Mouse (Mus musculus): Measurements from ENCODE around the gene Acsl6. TPM values are rescaled to one million over a fixed set of nuclear protein-coding genes. Genes with fewer than 3 reads are reported as not detected.
"Not testable (repeated sequence)": the region's sequence is repeated elsewhere in the genome, so short reads cannot be mapped to it uniquely, and the experiment has no call there.

The Acsl6 gene
- polyA plus RNA-seq, 1 experiment from 2014 or later, result 11.3 TPM

GRCm38 (mm10) chr11:54354595-54355563 is 51.3 kb downstream of the Acsl6 start:
- Histone ChIP-seq H3K27me3 (ENCODE audit: poor library complexity, severe bottlenecking) (peaks cover 15% of the 10 kb centered on the region), H3K36me3 (replicated peaks) (peaks cover 4% of the 10 kb centered on the region; the same call in 1 of the 2 replicates), H3K4me3 (no peak overlapping the region), H3K9me3 (0 out of 2 replicates have a peak, but pooled peaks cover 4% of the 10 kb centered on the region), H3K27ac (no peak overlapping the region), H3K4me1 (peaks cover 33% of the 10 kb centered on the region)
- 53% methylated on average over 15 of the region's 15 CpGs for WGBS
- peak; percentile 64 for DNase-seq (ENCODE audit: extremely low spot score, low spot score)

GRCm38 (mm10) chr11:54355564-54355955 is 52.0 kb downstream of the Acsl6 start:
- peaks cover 4% of the 10 kb centered on the region; the same call in 1 of the 2 replicates for H3K36me3 ChIP-seq (replicated peaks)
- no peak for DNase-seq (ENCODE audit: extremely low spot score, low spot score)
- WGBS, result 77% methylated on average over 7 of the region's 7 CpGs
- H3K4me3 ChIP-seq, result no peak overlapping the region
- 0 out of 2 replicates have a peak, but pooled peaks cover 4% of the 10 kb centered on the region for H3K9me3 ChIP-seq
- H3K27ac ChIP-seq, result no peak overlapping the region
- peaks cover 33% of the 10 kb centered on the region for H3K4me1 ChIP-seq
- H3K27me3 ChIP-seq (ENCODE audit: poor library complexity, severe bottlenecking), result peaks cover 8% of the 10 kb centered on the region

- no peak for DNase-seq (ENCODE audit: extremely low spot score, low spot score)
- Histone ChIP-seq H3K4me1 (peaks cover 33% of the 10 kb centered on the region), H3K36me3 (replicated peaks) (peaks cover 6% of the 10 kb centered on the region), H3K9me3 (0 out of 2 replicates have a peak, but pooled peaks cover 4% of the 10 kb centered on the region), H3K4me3 (no peak overlapping the region), H3K27me3 (ENCODE audit: poor library complexity, severe bottlenecking) (peaks cover 4% of the 10 kb centered on the region; the same call in 1 of the 2 replicates), H3K27ac (no peak overlapping the region)
- WGBS, result 61% methylated on average over 4 of the region's 4 CpGs
Observed at GRCm38 (mm10) chr11:54356676-54357075, 53.1 kb downstream of the Acsl6 start.

GRCm38 (mm10) chr11:54372553-54372952 is 69.0 kb downstream of the Acsl6 start:
- Histone ChIP-seq H3K27me3 (ENCODE audit: poor library complexity, severe bottlenecking) (no peaks in the 10 kb centered on the region), H3K4me1 (no peaks in the 10 kb centered on the region), H3K9me3 (no peaks in the 10 kb centered on the region), H3K27ac (no peak overlapping the region), H3K4me3 (no peak overlapping the region), H3K36me3 (replicated peaks) (no peaks in the 10 kb centered on the region)
- no peak for DNase-seq (ENCODE audit: extremely low spot score, low spot score)

- no peaks in the 10 kb centered on the region for H3K9me3 ChIP-seq
- no peak overlapping the region for H3K4me3 ChIP-seq
- no peaks in the 10 kb centered on the region for H3K4me1 ChIP-seq
- WGBS, result 78% methylated on average over 8 of the region's 8 CpGs
- H3K27me3 ChIP-seq (ENCODE audit: poor library complexity, severe bottlenecking), result no peaks in the 10 kb centered on the region
- H3K27ac ChIP-seq, result no peak overlapping the region
- H3K36me3 ChIP-seq (replicated peaks), result no peaks in the 10 kb centered on the region
- no peak for DNase-seq (ENCODE audit: extremely low spot score, low spot score)
Observed at GRCm38 (mm10) chr11:54390386-54390785, 86.8 kb downstream of the Acsl6 start.

- Histone ChIP-seq H3K36me3 (replicated peaks) (no peaks in the 10 kb centered on the region), H3K4me3 (no peak overlapping the region), H3K9me3 (no peaks in the 10 kb centered on the region), H3K27ac (no peak overlapping the region), H3K27me3 (ENCODE audit: poor library complexity, severe bottlenecking) (no peaks in the 10 kb centered on the region), H3K4me1 (no peaks in the 10 kb centered on the region)
- WGBS, result 91% methylated on average over 4 of the region's 4 CpGs
- no peak for DNase-seq (ENCODE audit: extremely low spot score, low spot score)
Observed at GRCm38 (mm10) chr11:54391326-54391725, 87.7 kb downstream of the Acsl6 start.

- WGBS, result 98% methylated on average over 1 of the region's 1 CpGs
Observed at GRCm38 (mm10) chr11:54396686-54397085, 93.1 kb downstream of the Acsl6 start.

GRCm38 (mm10) chr11:54398058-54398457 is 94.5 kb downstream of the Acsl6 start:
- WGBS, result 91% methylated on average over 4 of the region's 4 CpGs

More at GRCm38 (mm10) chr11:54396686-54397085, 93.1 kb downstream of the Acsl6 start:
- DNase-seq (ENCODE audit: extremely low spot score, low spot score), result no peak
- no peak overlapping the region for H3K27ac ChIP-seq
- H3K27me3 ChIP-seq (ENCODE audit: poor library complexity, severe bottlenecking), result no peaks in the 10 kb centered on the region
- no peak overlapping the region for H3K4me3 ChIP-seq
- H3K36me3 ChIP-seq (replicated peaks), result no peaks in the 10 kb centered on the region
- H3K4me1 ChIP-seq, result no peaks in the 10 kb centered on the region
- no peaks in the 10 kb centered on the region for H3K9me3 ChIP-seq

GRCm38 (mm10) chr11:54400803-54401202 is 97.2 kb downstream of the Acsl6 start:
- not testable (repeated sequence) for H3K27ac ChIP-seq; H3K9me3 ChIP-seq; DNase-seq (ENCODE audit: extremely low spot score, low spot score); H3K27me3 ChIP-seq (ENCODE audit: poor library complexity, severe bottlenecking); H3K36me3 ChIP-seq (replicated peaks); H3K4me1 ChIP-seq; H3K4me3 ChIP-seq
- 96% methylated on average over 20 of the region's 20 CpGs for WGBS

More at GRCm38 (mm10) chr11:54398058-54398457, 94.5 kb downstream of the Acsl6 start:
- no peaks in the 10 kb centered on the region for H3K4me1 ChIP-seq
- no peak overlapping the region for H3K4me3 ChIP-seq
- H3K9me3 ChIP-seq, result no peaks in the 10 kb centered on the region
- DNase-seq (ENCODE audit: extremely low spot score, low spot score), result no peak
- no peaks in the 10 kb centered on the region for H3K27me3 ChIP-seq (ENCODE audit: poor library complexity, severe bottlenecking)
- no peaks in the 10 kb centered on the region for H3K36me3 ChIP-seq (replicated peaks)
- H3K27ac ChIP-seq, result no peak overlapping the region

- no peaks in the 10 kb centered on the region for H3K36me3 ChIP-seq (replicated peaks)
- no peaks in the 10 kb centered on the region for H3K9me3 ChIP-seq
- DNase-seq (ENCODE audit: extremely low spot score, low spot score), result no peak
- 89% methylated on average over 4 of the region's 4 CpGs for WGBS
- H3K4me1 ChIP-seq, result no peaks in the 10 kb centered on the region
- H3K27ac ChIP-seq, result no peak overlapping the region
- H3K27me3 ChIP-seq (ENCODE audit: poor library complexity, severe bottlenecking), result no peaks in the 10 kb centered on the region
- H3K4me3 ChIP-seq, result no peak overlapping the region
Observed at GRCm38 (mm10) chr11:54404885-54405284, 101.3 kb downstream of the Acsl6 start.

- Histone ChIP-seq H3K4me3 (no peak overlapping the region), H3K27ac (no peak overlapping the region), H3K9me3 (no peaks in the 10 kb centered on the region), H3K4me1 (no peaks in the 10 kb centered on the region), H3K27me3 (ENCODE audit: poor library complexity, severe bottlenecking) (no peaks in the 10 kb centered on the region), H3K36me3 (replicated peaks) (no peaks in the 10 kb centered on the region)
- 80% methylated on average over 4 of the region's 4 CpGs for WGBS
- DNase-seq (ENCODE audit: extremely low spot score, low spot score), result no peak
Observed at GRCm38 (mm10) chr11:54406930-54407546, 103.4 kb downstream of the Acsl6 start.

- no peaks in the 10 kb centered on the region for H3K9me3 ChIP-seq
- no peak for DNase-seq (ENCODE audit: extremely low spot score, low spot score)
- H3K36me3 ChIP-seq (replicated peaks), result no peaks in the 10 kb centered on the region
- no peaks in the 10 kb centered on the region for H3K27me3 ChIP-seq (ENCODE audit: poor library complexity, severe bottlenecking)
- no peak overlapping the region for H3K4me3 ChIP-seq
- 0 out of 2 replicates have a peak, but pooled peaks cover 3% of the 10 kb centered on the region for H3K4me1 ChIP-seq
- no peak overlapping the region for H3K27ac ChIP-seq
Observed at GRCm38 (mm10) chr11:54410612-54411011, 107.0 kb downstream of the Acsl6 start.

GRCm38 (mm10) chr11:54413017-54413416 is 109.4 kb downstream of the Acsl6 start:
- no peaks in the 10 kb centered on the region for H3K27me3 ChIP-seq (ENCODE audit: poor library complexity, severe bottlenecking)
- WGBS, result 71% methylated on average over 6 of the region's 6 CpGs
- H3K27ac ChIP-seq, result no peak overlapping the region
- H3K4me1 ChIP-seq, result 0 out of 2 replicates have a peak, but pooled peaks cover 3% of the 10 kb centered on the region
- no peak for DNase-seq (ENCODE audit: extremely low spot score, low spot score)
- no peaks in the 10 kb centered on the region for H3K9me3 ChIP-seq
- H3K4me3 ChIP-seq, result no peak overlapping the region
- H3K36me3 ChIP-seq (replicated peaks), result no peaks in the 10 kb centered on the region

Data from forebrain, embryonic 10.5 days (tissue).